Mouse (Mus musculus) thymus, postnatal 25 days (tissue): ENCODE results near the gene Ccdc33.

ENCODE experiments used
- DNase-seq: peaks from one replicate; pipeline ENCODE4 v3.0.0; 2022

The Ccdc33 gene

DNA sequence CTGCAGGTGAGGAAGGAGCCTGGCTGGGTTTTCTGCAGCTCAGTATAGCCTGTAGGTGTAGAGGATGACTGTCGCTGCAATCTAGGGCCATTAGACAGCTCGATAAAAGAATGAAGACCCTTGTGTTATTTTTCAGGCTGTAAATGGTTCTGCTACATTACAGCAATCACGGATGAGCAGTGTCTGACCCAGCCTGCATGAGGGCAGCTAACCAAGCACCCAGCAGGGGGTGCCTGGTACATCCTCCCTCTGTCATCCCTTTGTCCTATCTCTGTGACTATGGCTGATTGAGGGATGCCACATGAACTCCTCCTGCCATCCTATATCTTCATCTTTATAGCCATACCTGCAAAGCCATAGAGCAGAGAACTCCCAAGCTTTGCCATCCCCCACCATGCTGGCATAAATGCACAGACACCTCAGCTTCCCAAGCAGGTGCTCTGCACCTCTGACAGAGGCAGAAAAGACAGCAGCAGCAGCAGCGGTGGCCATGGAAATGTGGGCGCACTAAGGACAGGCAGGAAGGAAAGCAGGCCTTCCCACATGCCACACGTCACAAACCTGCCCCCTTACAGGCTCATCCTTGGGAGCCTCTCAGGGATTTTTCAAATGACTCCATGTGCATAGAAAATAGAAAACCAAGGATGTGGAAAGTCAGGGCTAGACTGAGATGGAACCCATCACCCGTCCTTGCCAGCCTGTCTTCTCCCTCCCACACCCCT lies 31.2 kb downstream of the Ccdc33 start:
- DNase-seq: no peak

DNA sequence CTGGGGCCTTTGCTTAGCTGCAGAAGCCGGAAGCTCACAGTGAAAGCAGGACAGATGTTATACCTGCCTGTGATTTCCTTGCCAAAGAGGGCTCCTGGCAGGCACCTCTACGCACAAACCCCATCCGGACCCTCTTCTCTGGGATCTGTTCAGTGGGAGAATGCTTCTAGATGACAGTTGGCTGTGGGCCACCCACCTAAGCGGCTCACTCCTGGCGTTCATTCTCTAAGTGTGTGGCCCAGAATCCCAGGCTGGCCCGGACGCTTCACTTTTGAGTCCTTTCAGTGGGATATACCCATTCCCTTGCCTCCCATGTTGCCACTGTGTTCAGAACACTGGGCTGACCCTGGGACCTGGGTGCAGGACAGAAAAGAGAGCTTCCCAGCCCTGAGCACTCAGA lies 31.8 kb downstream of the Ccdc33 start:
- DNase-seq: no peak

DNA sequence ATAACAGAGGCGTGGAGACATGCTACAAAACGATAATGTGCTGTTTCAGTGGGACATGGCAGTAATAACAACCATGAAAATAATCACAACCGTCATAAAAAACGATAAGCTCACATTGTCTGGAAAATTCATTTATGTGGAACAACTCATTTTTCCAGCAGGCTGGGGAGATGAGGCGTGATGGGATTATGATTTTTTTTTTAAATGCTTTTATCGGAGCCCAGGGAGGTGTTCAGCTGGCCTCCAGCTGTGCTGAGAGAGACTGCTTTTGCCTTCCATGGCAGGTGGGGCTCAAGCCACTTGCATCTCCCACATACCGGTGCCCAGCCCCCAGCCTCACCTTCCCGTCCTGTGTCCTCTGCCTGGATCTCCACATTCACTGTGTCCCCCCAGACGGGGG lies 32.4 kb downstream of the Ccdc33 start:
- DNase-seq: no peak

DNA sequence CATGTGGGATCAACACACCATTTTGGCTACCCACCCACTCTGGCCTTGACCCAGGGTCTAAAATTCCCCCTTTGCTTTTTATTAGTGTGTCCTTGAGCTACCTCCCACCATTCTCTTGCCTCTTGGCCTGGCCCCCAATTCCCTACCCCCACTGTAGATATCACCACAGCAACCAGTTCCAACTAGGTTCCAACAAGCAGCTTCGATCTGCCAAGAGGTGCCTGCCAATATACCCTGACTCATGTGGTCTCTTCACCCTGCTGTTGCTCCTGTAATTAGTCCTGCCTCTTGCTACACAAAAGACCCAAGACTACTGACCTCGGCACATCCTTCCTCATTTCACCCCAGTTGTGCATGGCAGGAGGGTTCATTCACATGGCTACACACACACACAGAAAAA lies 33.5 kb downstream of the Ccdc33 start:
- DNase-seq: no peak

DNA sequence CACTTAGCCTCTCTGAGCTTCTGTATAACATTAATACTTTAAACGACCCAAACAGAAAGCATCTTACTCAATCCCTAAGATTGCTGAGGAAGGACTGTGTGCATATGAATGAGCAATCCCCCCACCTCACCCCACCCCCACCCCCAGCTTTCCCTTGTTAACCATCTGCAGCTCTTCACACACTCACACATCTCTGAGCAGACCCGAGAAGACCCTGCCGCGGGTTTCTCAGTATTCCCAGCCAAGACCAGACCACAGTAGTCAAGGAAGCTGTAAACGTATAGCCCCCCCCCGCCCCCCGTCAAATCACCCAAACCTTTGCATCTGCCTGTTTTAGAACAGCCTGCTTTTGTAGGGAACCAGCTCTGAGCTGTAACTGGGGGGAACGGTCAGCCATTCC lies 34.0 kb downstream of the Ccdc33 start:
- no peak for DNase-seq

DNA sequence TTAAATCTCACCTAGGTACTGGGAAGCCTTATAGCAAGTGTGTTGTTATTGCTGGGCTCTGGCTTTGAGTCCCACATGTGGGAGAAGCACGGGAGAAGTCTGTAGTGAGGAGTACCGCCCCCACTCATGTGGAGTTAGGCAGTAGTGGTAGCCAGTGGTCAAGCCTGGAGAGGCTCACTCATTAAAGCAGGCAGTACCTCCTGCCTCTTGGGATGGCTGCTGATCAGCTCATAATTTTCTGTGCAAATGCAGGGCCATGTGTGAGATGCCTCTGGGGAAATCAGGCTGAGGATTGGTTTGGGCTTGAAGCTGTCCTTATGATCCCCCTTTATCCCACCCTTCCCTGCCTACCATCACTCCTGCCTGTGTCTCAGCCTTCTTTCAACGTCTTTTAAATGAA lies 44.1 kb downstream of the Ccdc33 start:
- no peak for DNase-seq

DNA sequence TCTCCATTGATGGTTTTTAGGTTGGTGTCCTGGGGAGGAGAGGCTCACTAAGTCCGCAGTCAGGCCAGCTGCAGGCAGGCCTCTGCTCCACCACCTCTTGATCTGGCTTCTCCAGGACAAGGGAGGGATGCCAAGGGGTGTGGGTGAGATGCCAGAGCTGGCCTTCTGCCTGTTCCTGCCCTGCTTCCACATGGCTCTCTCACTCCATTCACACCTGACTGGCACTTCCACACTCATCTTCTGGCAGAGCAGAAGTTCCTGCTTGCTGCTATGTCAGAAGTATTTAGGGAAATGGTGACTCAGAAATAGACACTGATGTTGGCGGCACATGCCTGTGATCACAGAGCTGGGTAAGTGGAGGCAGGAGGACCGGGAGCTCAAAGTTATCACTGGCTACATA lies 51.1 kb downstream of the Ccdc33 start:
- no peak for DNase-seq

DNA sequence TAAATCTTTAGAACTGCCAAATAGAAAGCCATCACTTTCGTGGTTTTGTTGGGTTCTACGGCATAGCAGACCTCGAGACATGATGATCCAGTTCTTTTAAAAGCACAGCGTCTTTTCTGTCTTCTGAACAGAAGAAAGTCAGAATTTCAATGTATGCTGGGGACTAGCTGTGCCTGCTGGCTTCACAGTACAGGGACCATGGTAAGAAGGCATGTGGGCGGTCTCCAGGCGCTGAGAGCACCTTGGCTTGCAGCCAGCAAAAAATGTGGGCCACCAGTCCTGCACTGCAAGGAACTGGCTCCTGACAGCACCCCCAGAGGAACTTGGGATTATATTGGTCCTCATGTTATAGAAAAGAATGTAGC lies 51.9 kb downstream of the Ccdc33 start:
- DNase-seq: no peak

DNA sequence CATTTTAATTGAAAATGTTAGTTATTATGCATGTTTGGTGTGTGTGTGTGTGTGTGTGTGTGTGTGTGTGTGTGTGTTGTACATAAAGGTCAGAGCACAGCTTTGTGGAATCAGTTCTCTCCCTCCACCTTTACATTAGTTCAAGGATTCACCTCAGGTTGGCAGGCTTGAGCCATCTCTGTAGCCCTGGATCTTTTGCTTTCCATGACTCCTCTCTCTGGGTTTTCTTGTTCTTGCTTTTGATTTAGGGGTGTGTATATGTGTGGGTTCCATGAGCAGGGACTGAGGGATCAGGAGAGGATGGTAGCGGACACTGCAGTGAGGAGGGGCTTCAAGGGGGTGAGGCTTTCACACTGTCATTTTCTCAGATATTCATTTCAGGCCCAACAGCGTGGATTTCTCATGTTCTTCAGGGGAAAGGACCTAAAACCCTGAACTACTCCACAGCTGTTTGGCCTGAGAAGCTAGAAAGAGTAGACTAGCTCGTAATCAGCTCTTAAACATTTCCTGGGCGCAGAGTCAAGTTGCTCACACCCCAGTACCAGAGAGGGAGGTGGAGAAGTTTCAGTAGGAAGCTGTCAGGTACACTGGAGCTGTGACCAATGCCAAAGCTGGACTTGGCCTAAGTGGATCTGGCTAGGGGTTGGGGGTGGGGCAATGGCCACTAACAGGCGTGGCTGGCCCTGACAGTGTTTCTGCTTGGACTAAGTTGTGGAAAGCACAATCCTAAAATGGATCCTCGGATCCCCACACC lies 52.5 kb downstream of the Ccdc33 start:
- DNase-seq: no peak

DNA sequence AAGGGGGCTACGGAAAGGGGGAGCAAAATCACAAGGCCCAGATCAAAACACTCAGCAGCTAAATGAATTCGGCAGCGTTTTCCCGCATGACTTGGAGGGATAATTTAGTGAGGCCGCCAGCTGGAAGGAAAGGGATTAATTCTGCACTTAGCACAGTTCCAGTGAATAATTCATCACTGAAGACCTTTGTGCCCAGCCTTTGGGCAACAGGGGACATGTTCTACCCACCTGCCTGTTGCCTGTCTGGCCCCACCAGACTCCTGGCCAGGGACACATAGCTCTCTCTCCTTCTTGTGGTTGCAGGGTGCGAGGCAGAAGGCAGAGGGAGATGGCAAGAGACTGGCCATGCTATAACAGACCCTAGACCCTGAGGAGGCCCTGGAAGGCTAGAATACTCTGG lies 53.1 kb downstream of the Ccdc33 start:
- DNase-seq: no peak

DNA sequence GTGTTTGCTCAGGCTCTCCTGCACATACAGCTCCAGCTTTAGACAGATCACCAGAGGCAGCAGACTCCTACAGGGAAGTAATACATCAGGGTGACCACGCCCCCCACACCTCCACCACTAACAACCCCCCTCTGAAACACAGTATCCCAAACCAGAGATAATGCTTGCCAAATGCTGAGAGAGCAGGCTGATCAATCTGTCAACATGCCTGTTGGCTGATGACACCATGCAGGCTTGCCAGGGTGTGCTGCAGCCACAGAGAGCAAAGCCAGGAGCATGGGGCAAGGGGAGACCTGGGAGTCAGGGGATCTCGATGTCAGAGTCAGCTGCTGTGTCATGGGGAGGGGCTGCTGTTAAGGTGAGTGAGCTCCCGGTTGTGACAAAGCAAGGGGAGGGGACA lies 55.1 kb downstream of the Ccdc33 start, which contains the start of gene Stra6:
Gene Stra6, plus strand, starts transcription at position 258 of the 400 bp plus-strand sequence.
- no peak for DNase-seq

DNA sequence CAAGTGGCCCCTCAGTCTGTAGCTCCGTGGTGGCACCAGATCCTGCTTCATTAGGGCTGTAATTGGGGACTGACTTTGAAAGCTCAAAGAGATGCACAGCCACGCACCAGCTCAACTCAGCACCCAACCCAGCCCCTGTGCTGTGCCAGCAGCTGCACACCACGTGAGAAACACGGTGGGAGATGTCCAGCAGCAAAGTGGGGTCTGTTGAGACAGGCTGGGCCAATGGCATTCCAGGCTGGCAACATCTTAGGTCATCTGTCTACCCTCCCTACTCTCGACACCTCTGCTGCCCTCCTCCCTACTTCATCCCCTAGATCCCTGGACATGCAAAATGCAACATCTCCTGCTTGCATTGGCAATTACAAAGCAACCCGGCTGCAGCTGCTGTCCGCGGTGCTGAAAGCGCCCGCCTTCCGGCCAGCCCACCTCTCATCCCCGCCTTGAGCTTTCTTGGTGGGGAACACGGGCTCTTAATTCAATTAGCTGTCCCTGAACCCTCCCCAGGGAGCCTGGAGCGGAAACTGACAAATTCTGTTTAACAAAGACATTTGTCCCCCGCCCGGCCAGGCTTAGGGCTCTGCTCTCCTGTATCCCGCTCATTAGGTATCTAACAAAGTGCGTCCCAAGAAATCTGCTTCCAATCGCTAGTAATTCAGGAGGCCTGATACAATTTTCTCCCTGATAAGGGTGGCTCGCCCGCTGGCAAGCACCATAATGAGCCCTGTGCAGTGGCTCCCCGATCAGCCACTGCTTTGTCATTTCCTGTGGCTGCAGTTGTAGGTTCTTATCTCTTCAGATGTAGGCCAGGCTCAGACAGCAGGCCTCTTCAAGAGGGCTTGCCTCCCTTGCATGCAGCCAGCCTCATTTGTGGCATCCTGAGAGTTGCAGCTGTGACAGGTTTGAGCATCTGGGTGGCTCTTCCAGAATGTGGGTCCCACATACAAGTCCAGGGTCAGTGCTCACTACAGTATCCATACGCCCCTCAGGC lies 57.7 kb downstream of the Ccdc33 start:
- peak; percentile 59 for DNase-seq

DNA sequence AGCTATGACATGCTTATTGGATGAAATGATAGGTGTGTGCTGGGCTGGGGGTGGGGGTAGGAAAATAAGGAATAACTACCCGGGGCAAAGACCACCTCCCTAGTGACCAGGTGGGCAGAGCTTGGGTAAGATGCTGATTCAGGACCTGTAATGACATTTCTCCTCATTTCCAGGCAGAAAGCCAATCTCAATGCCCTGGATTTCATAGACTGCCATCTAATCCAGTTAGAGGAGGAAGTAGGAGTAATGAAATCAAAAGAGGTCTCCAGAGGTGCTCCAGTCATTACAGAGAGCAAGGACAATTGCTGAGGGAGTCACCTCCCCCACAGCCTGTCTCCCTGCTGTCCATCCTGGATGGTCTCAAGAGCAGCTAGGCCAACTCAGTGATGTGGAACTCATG lies 58.7 kb downstream of the Ccdc33 start:
- no peak for DNase-seq

DNA sequence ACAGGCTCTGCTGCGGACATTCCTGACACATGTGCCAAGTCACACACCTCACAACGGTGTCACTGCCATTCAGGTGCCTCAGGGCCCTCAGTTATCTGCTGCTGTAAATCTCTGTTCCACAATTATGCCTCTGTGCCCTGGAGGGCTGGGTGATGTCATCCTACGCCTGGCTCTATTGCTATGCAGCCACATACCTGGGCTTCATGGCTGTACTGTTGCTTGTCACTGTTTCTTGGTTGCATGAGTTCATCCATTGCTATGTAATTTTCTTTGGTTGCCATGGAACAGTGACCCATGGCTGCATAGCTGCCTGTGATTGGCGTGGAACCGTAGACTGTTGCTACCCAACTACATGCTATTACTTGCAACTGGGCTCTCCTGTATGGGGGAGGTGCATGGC lies 63.0 kb downstream of the Ccdc33 start:
- no peak for DNase-seq

DNA sequence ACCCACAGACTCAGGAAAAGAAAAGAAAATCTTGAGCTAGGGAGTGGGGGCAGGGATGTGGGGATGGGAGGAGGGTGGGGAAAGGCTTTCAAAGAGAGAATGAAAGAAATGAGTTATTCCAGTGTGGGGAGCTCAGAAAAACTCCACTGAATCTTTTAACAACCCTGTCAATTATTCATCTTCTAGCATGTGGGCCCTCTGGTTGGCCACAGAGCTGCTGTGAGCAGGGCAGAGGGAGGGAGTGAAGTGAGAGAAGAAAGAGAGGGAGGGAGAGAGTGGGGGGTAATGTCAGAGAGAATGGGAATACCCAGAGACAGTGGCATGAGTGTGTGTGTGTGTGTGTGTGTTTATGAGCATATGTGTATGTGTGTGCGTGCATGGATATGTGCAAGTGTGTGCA lies 64.6 kb downstream of the Ccdc33 start:
- DNase-seq: no peak

DNA sequence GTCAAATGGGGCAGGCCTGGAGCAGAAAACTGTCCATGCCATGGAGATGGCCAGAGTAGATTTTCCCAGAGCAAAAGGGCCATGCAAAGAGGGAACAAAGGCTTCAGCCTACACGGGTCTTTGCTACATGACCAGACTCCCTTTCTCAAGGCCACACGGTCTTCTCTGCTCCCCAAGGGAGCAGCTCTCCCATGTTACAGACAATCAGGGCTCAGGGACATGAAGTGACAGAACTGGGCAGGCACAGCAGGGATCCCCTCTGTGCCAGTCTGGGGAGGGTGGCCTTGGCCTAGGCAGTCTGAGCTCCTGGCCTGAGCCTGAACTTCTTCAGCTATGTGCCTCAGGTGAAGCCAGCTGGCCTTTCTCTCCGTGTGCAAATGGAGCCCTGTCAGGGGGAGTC lies 65.1 kb downstream of the Ccdc33 start:
- DNase-seq: no peak

DNA sequence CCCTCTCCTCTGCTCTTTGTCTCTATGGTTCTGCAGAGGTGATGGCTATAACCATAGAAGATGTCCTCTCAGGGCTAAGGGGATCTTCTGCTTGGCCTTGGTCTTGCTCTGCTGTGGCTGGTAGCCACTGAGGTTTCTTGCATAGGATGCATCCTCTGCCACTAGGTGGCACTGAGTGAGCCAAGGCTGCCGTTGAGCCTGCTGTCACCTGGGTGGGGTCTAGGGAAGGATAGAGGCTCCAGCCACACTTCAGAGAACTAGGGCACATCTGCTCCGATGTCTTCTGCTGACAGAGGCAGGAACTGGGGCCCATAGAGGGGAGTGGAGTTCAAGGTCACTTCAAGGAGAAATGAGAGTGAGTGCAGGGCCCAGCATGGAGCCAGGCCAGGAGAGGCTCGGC lies 65.5 kb downstream of the Ccdc33 start:
- DNase-seq: peak; percentile 74

DNA sequence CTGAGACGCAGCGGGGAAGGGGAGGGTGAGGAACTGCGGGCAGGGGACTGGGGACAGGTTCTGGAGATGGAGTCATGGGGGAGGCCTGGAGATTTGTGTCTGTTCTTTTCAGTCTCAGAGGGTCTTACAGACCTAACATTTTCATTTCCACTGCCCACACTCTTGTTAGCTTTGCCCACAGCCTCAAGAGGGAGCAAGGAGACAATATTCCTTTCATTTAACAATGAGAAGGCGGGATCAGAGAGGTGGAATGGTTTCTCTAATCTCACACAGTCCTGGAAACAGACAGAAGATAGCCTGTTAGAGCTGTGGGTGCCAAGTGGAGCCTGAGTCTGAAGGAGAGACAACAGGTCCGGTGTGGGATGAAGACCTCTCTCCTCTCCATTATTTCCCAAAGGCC lies 66.7 kb downstream of the Ccdc33 start:
- DNase-seq: no peak

DNA sequence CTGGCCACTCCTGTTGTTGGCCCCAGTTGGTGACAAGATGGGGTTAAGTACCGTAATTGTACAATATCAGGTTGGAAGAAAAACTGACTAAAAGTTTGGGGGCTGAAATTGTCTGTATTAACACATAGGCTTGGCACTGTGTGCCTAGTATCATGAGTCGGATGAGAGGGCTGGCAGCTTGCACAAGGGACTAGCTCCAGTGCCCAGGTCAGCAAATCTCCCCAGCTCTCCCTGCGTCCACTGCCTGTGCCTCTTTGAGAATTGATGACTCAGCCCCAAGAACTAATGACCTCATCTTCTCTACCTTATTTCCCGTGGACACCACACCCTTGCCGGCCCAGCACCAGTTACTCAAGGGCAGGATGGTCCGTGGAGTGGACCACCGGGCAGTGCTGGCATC lies 68.8 kb downstream of the Ccdc33 start:
- DNase-seq: no peak

DNA sequence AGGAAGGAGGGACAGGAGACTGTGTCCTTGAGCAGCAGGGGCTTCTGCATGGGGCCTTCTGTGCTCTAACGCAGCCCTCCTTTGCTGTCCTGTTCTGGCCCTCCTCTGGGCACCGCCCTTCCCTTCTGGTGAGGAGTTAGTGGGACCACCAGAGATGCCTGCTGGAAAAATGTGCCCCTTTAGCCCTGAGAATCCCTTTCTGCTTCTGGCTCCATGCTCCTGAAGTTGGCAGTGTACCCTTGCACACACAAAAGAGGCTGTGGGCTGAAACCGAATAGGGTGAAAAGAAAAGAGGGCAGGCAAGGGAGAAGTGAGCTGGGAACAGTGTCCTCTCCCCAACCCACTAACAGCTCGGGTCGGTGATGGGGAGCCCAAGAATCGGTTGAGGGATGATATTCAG lies 69.4 kb downstream of the Ccdc33 start:
- DNase-seq: no peak

DNA sequence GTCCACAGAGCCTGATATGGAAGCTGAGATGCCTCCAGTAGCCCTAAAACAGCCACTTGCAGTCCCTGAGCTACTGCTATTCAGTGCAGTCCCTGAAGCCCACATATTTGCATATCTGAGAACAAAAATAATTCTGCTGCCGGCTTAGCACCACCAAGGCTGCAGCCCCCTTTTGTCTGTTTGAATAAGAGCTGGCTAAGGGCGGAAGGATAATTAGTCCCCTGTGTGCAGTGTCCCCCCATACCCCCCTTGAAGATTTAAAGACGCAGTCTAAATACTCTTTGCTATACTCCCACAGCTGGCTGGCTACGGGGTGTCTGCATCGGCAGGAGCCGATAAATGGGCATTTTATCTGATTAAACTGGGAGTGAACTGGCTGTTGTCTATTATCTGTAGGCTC lies 70.0 kb downstream of the Ccdc33 start:
- no peak for DNase-seq

DNA sequence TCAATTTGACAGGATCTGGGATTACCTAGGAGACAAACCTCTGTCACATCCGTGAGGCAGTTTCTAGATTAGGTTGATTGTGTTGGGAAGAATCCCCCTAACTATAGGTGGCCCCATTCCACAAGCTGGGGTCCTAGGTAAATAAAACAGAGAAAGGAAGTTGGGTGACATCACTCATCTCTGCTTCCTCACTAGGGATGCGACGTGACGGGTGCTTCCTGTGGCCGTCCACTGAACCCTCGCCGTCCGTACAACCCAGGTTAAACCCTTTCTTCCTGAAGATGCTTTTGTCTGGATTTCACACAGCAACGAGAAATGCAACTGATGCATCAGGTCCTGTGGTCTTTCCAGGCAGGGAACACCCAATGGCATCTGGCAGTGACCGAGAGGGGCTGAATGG lies 71.6 kb downstream of the Ccdc33 start:
- no peak for DNase-seq

DNA sequence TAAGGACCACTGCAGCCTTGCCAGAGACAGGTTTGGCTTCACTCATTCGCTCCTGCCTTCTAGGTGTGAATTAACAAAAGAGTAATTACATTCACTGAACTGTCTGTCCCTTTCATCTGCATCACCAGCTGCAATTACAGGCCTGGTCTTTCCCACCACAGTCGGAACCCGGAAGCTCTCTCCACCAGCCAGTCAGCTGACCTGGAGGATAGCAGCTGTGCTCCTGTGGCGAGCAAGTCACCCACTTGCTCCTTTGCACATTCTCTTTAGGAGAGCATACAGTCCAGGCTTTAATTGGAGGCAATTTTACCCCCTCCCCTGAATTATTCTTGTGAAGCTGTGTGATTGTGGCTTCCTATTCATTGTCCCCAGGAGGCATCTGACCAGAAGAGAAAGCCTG lies 73.0 kb downstream of the Ccdc33 start:
- peak; percentile 5 for DNase-seq

DNA sequence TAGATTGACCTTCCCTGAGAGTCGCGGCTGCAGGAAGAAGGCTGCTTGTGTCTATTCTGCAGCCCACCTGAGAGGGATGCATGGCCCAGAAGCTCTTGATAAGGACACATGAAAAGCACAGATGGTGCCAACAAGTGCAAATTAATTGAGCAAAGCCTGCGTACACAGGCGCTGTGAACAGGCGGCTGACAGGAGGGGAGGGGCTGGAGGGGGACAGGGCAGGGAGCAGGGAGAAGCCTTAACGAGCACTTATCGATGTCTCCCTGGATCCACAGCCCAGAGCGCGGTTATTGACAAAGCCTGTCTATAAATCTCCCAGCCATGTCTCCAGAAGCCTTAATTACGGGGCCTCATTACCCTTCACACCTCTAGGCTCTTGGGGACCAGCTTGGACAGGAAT lies 73.8 kb downstream of the Ccdc33 start:
- no peak for DNase-seq
